Mouse (Mus musculus) ovary, adult 2 months (tissue): Measurements from ENCODE around the gene Acer3. TPM values are rescaled to one million over a fixed set of nuclear protein-coding genes. Genes with fewer than 3 reads are reported as not detected.

Source experiments
- polyA plus RNA-seq: library from polyadenylated mRNA; depleted of rRNA; stranded (reverse); fragments of >200 nt; gene quantifications from 2 replicates; pipeline ENCODE4 v1.2.3, GENCODE M21; 2012; rRNA removed

Gene Acer3
- 10.7 and 11.3 TPM in 2 replicates for polyA plus RNA-seq

DNA sequence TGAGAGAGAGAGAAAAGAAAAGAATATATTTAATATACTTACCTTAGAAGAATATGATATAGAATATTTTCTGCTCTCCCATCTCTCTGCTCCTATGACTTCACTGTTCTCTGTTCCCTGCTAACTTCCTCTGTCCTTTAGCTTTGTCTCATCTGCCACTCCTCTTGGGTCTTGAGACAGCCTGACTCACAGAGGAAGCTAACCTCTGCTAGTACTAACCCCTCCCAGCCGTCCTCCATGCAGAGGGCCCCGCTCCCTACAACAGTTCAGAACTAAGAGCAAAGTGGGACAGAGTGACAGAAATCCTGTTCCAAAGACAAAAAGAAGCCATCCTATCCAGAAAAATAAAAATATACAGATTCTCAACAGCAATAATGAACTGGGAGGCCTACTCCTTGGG is at the start of gene Acer3:
Gene Acer3 (minus strand): TSS at position 126 of the 400 bp plus-strand sequence.

DNA sequence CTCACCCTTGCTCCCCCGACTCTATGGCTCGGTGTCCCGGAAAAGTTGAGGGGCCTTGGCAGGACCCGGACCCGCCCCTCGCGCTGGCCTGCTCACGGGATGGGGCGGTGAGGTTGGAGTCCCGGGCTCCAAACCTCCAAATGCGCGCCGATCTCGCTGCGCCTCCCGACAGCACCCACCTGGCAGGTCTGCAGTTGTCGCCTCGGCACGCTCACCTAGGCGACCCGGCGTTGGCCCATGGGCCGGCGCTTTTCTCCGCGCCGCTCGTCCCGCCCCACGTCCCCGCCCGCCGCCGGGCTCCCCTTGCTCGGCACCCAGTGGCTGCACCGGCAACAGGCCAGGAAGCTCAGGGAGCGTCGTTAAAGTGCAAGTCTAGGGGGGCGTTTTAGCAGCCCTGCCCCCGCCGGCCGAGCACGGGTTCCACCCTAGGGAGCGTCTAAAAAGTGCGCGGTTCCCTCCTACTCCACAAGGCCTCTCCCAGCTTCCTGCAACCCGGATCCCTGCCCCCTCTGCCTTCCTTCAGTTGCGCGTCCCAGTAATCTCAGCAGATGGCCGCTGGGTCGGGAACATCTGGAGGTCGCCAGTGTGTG is 40.1 kb upstream of the Acer3 start, which contains the start of gene Tsku:
Gene Tsku (minus strand): TSS at position 266 of the 590 bp plus-strand sequence.

DNA sequence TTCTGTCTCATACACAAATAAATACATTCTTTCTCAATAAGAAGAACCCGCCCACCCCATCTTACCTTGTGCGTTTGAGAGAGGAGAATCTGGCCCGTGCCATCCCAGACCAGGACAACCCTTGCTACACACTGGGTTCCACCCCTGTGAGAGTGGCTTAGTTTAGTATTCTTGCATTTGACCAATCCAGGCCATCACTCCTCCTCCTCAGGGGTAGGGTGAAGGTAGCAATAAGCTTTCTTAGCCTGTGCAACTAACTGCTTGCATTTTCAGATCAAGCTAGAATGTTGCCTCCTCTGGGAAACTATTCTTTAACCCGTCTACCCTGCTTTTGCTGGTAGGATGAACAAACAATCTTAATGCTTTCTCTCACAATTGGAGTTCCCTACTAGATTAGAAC is 121.6 kb downstream of the Acer3 start, which contains the start of gene B3gnt6:
Gene B3gnt6 (minus strand): TSS at position 101 of the 400 bp plus-strand sequence.

DNA sequence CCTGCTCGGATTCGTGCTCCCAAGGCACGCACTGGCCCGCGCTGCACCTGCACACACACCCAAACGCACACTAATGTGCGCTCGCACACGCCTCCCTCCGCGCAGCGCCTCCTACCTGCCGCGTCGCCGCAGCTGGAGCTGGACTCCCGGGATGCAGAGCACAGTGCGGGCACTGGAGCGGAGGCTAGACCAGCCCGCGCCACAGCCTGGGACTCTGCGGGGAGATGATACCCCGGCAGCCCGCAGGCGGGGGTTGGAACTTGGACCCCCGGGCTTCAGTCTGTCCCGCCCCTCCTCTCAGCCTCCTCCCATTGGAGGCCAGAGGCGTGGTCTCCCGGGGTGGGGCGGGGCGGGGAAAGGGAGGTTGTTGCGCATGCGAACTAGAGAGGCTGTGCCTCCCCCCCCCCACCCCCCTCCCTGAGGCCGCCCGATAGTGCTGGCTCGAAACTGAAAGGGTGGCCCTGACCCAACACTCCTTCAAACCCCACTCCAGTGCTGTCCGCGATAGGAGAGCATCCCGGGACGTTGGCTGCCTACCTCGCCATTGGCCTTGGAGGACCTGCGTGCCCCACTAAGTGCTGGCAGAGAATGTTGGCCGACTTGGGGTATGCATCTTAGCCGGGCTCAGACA is 143.0 kb downstream of the Acer3 start, which contains the start of gene Capn5:
Gene Capn5 (minus strand): TSS at position 346 of the 631 bp plus-strand sequence.

Other genes starting within 250 kb of the Acer3 start
- gene Myo7a, start 201.7 kb downstream of the Acer3 start, polyA plus RNA-seq = 40.3 and 41.5 TPM in 2 replicates
- gene Omp, start 175.7 kb downstream of the Acer3 start, polyA plus RNA-seq = 1.3 and 1.7 TPM in 2 replicates
- 33.8 and 37.6 TPM in 2 replicates for gene Capn5, start 142.9 kb downstream of the Acer3 start, polyA plus RNA-seq
- gene B3gnt6, start 121.7 kb downstream of the Acer3 start, polyA plus RNA-seq = 0.47 and 0.58 TPM in 2 replicates
- gene Tsku, start 40.1 kb upstream of the Acer3 start, polyA plus RNA-seq = 30.5 and 36.9 TPM in 2 replicates
- 0.21 TPM in 1 of 2 replicates, not detected in the other for gene Gucy2d, start 119.2 kb upstream of the Acer3 start, polyA plus RNA-seq
- gene Lrrc32, start 168.1 kb upstream of the Acer3 start, polyA plus RNA-seq = 32.9 and 33.8 TPM in 2 replicates